Mouse (Mus musculus) NIH3T3 (cell line): ENCODE measurements around the gene Trmt61a.
"Not testable (repeated sequence)": the region's sequence is repeated elsewhere in the genome, so short reads cannot be mapped to it uniquely, and the experiment has no call there.

ENCODE experiments used
- DNase-seq: peaks from one replicate; pipeline ENCODE4 v3.0.0-alpha.2; 2012; ENCODE audit warnings: low read depth

Gene Trmt61a

DNA sequence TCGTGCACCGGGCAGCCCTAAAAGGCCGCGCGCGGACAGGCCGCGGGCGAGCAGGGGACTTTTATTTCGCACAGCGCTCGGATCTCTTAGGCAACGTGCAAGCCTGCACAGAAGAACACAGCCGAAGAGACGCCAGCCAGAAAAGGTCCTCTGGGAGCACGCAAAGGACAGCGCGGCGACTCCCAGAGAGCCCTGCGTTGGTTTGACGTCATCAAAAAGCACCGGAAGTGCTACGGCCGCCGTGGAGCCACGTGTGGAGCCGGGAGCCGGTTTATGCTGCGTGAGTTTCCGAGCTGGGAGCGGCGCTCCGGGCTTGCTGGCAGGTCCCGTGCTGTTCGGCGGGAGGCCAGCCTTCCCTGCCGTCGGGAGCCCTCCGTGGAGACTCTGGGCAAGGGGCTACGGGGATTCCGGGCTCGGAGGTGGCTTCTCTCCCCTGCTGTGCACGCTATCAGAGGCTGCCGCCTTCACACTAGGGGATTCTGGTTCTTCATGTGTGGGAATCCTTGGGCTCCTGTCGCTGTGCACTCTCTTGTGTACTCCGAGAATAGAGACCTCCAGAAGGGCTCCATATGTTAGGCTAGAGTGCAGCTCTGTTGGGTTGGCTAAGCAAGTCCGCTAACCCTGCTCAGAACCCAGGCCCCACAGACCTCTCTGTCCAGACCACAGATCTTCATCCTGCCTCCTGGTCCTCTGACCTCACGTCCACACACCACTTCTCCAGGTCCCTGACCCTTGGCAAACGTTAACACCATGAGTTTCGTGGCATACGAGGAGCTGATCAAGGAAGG is at the start of gene Trmt61a:
TSS of gene Trmt61a (plus strand) at position 224 of the 788 bp plus-strand sequence.
- peak; percentile 97 for DNase-seq

DNA sequence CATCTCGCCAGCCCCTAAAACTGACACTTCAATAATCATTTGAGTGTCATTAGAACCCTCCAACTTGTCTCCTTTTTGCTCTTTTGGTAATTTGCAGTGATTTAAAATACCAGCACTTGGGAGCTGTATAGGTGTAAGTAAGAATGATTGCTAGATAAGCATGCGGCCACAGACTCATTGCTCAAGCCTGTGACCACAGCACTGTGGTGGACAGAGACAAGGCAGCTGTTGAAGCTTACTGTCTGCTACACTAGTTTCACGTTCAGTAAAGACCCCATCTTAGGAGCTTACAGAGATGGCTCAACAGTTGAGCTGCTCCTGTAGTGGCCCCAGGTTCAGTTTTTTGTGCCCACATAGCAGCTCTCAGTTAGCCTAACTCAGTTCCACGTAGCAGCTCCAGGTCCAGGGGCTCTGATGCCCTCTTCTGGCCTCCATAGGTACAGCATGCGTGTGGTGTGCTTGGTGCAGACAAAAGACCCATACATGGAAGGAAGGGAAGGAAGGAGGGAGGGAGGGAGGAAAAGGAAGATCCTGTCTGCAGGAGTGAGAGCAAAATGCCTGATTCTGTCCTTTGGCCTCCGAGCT is 29.8 kb upstream of the Trmt61a start:
- DNase-seq = peak; percentile 88

DNA sequence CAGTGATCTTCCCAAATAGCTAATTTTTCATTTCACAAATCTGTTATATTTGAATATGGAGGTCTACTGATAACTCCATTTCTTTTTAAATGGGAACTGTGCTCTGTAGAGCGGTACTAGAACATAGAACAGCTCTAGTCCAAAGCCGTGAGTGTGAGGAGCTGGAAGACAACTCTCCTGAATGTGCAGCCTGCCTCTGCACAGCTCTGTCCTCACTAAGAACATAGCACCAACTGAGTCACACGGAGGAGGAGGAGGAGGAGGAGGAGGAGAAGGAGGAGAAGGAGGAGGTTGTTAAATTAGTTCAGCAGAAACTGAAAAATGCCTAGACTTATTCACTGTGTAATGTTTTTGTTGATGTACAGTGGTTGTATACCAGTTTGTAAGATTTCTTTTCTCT is 25.0 kb upstream of the Trmt61a start:
- no peak for DNase-seq

DNA sequence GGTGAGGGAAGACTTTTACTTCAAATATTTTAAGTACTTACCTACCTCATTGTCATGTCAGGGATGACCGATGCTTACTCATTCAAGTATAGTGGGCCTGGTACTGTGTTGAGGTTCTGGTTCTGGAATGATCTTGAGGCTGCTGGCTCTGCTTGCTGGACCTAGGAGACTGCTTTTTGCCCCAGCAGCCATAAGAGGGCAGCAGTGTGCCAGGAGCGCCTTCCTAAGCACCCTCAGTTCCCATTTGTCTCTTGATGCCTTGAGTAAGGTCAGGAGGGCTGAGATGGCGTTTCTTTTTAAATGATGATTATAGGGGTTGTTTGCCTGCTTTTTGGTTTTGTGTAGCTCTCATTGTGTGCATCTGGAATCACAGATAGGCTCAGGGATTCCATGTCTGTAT is 24.5 kb upstream of the Trmt61a start:
- DNase-seq = peak; percentile 87

DNA sequence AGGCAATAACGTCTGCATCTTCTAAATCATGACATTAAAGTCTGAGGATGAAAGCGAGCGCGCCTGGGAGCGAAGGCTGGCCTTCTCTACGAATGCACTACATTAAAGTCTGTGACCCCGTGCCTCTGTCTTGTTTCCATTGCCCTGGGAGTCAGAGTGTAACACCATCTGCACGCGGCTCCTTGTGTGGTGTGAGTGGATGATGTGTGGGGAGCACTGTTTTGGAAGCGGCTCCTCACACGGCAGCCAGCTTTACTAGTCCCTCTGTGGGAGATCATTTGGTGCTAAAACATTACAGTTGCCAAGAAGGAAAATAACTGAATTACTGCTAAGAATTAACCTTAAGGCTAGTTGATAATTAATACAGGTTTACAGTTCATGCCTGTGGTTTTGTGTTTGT is 22.2 kb upstream of the Trmt61a start:
- no peak for DNase-seq

DNA sequence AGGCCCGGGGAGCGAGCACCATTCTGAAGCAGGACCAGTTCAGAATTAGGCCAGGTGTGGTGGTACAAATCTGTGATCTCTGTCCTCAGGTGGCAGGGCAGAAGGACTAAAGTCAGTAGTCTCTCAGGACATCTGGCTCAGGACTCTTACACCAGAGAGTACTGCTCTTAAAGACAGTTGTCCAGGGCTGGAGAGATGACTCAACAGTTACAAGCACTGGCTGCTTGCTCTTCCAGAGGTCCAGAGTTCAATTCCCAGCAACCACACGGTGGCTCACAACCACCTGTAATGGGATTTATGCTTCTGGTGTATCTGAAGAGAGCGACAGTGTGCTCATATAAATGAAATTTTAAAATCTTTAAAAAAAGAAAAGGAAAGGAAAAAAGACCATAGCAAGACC is 18.6 kb upstream of the Trmt61a start:
- no peak for DNase-seq

DNA sequence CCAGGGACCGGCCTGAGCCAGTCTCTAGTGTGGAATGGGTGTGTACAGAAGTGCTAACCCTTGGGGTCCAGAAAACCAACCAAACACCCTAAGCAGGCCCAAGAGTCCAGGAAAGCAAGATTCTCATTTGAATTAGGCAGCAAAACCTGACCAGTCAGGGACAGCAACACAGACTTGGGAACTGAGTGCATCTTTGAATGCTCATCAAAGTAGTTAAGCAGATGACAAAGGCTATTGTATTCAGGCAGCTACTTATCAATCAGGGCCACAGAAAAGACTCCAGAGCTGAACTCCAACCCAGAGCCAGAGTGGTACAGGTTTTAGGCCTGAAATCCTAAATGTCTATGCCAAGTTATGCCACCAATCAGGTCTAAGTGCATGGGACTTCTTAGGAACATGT is 17.3 kb upstream of the Trmt61a start:
- no peak for DNase-seq

DNA sequence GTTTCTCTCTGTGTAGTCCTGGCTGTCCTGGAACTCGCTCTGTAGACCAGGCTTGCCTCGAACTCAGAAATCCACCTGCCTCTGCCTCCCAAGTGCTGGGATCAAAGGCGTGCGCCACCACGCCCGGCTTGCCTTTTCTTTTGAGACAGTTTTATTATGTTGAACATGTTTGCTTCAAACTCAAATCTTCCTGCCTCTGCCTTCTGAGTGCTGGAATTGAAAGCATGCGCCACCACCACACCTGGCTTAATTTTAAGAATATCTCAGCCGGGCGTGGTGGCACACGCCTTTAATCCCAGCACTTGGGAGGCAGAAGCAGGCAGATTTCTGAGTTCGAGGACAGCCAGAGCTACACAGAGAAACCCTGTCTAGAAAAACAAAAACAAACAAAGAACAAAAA is 16.4 kb upstream of the Trmt61a start:
- DNase-seq = not testable (repeated sequence)

- DNase-seq = no peak
Measured at GRCm38 (mm10) chr12:111663228-111664143, 14.4 kb upstream of the Trmt61a start.

DNA sequence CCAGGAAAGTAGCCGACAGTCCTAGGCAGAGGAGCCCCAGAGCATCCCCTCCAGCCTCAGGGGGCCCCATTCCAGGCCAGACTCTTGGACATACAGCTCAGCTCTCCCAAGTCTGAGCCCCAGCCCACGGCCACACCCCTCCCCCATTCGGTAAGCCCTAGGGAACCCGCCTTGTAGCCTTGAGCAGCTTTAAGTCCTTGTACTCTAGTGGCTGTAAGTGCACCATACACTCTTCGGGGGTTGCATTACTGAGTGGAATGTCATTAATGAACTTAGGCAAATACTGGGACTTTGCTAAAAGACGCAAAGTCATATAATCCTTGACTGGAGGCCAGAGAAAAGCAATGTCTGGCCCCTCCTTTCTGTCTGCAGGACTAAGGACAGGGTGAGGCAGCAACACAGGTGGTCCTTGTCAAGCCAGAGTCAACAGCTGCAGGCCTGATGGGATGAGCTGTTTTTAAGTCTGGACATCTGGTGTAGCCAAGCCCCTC is 13.7 kb upstream of the Trmt61a start:
- DNase-seq = no peak

- peak; percentile 52 for DNase-seq
Measured at GRCm38 (mm10) chr12:111665041-111665880, 12.6 kb upstream of the Trmt61a start.

GRCm38 (mm10) chr12:111666380-111666779 is 11.5 kb upstream of the Trmt61a start:
- DNase-seq = no peak

DNA sequence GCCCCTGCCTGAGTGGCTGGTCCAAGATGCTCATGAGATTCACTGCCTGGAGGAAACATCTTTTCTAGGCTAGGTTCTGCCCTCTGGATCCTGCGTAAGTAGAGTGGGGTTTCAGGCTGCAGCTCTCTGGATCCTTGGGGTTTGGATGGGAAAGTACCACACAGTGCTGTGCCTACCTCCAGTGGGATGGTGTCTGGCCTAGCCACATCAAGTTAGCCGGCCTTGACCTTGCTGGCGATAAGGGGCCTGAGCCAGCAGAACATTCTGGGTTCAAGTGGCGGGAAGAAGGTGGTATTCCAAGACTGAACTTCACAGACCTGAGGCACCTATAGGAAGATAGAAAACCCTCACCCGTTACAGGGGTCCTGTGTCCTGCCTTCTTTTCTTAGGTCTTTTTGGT is 10.5 kb upstream of the Trmt61a start:
- DNase-seq = no peak

- peak; percentile 99 for DNase-seq
Measured at GRCm38 (mm10) chr12:111668457-111668912, 9.4 kb upstream of the Trmt61a start.

DNA sequence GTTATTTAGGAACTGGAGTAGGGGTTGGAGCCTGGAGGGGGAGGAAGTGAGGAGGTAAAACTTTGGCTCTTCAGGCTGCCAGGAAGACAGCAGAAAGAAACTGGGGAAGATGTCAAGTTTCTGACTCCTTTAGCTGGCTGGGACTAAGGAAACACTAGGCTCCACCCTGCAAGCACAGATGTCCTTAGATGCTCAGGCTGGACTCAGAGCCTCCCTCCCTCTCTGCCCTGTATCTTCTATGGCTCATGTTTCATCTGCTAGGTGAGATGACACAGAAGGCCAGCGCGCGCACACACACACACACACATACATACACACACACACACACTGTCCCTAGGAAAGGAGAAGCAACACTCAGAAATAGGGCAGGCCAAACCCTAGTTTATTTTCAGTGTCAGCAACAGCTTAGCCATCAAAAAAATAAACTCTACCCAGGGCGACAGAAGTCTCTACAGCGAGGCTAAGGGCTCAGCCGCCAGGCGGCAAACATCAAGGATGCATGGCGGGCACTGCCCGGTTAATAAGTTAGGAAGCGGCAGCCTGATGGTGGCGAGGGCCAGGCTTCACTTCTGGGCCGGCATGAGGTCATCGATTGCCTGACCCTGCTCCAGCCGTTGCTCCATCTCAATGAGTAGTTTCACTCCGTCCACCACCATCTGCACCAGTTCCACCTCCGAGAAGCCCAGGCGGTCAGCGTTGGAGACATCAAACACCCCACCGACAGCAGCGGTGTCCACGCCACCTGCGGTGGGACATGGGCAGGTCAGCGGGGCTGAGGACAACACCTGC is 8.7 kb upstream of the Trmt61a start:
- peak; percentile 74 for DNase-seq

GRCm38 (mm10) chr12:111669961-111670360 is 7.9 kb upstream of the Trmt61a start:
- no peak for DNase-seq

DNA sequence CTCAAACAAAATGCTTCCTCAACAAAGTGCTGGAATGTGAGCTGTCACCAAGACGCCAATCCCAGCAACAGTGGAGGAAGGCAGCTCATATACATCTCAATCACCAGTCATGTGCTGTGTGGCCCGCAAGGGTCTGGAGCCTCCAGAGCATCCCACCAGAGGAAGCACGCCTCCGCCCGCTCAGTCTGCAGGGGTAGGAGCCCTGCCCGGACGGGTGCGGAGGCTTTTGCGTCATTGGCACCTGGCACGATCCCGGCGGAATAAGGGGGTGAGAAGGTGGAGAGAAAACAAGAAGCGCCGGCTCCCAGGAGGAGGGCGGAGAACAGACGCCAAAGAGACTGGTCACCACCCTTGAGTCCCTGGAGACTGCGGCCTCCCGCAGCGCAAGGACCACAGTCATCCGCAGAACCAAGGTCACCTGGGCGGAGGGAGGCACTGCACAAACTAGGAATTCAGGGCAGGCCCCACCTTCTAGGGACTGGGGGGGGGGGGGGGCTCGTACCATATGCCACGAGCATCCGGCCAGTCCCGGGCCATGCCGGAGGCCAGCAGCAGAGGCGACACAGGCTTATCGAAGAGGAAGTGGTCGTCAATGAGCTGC is 7.4 kb upstream of the Trmt61a start:
- no peak for DNase-seq

GRCm38 (mm10) chr12:111670976-111671375 is 6.9 kb upstream of the Trmt61a start:
- DNase-seq = no peak

DNA sequence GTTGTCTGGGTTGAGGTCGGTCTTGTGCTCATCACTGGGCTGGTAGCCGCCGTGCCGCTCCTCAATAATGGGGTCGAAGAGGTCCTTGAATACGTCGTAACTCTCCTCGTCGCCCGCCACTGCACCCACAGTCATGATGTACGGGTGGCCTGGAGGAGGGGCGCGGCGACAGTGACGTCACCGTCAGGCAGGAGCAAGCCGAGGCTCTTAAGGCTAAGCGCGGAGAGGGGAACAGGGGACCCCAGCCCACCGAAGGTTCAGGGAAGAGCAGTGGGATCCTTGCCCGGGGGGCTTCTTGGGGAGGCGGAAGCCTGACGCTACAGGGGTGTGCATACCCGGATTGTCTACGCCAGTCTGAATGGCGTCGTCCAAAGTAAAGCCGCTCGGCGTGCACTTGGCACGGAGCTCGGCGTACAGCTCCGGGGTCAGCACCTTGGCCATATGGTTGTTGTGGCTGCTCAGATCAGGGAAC is 6.4 kb upstream of the Trmt61a start:
- DNase-seq = no peak

GRCm38 (mm10) chr12:111672176-111672575 is 5.7 kb upstream of the Trmt61a start, which contains the start of gene Ckb:
Ckb (minus strand) TSS chr12:111672338.
- DNase-seq = no peak
